Mouse (Mus musculus): ENCODE results near the gene Txlna. TPM values are rescaled to one million over a fixed set of nuclear protein-coding genes. Genes with fewer than 3 reads are reported as not detected.

Gene Txlna
- total and polyA plus RNA-seq, 3 experiments: 51.8 to 64.7 (median 52.2) TPM

- peak; percentile 46; the same call in 1 of the 2 replicates for TF ChIP-seq BHLHE40 (IDR thresholded peaks at IDR 0.05; ENCODE audit: low read depth, low read length)
Observed at GRCm38 (mm10) chr4:129640638-129641467, at the start of gene Txlna (continued).

GRCm38 (mm10) chr4:129684531-129684930, 43.7 kb upstream of the Txlna start:
- in situ Hi-C loops (cut with MboI; ENCODE audit: low pct_ligation_motif_present, low pct_unique_long_range_greater_than_20kb, low sequenced_read_pairs) (no loop called here), dilution Hi-C loops (cut with MboI; ENCODE audit: extremely low pct_ligation_motif_present, extremely low pct_unique_long_range_greater_than_20kb, low sequenced_read_pairs) (no loop called here)
- no peak for DNase-seq (ENCODE audit: extremely low read depth)
- TF ChIP-seq UBTF (IDR thresholded peaks at IDR 0.05; ENCODE audit: low read depth, low read length) (no peak), TBP (conservative IDR thresholded peaks at IDR 0.05; ENCODE audit: low read depth, low read length) (no peak), USF2 (conservative IDR thresholded peaks at IDR 0.05; ENCODE audit: low read depth, low read length) (no peak), CHD1 (IDR thresholded peaks at IDR 0.05; ENCODE audit: low read depth, low read length) (no peak)
- no peaks in the 10 kb centered on the region for H3K27me3 ChIP-seq (replicated peaks)
- no peaks in the 10 kb centered on the region for H3K79me2 ChIP-seq (replicated peaks; ENCODE audit: control insufficient read depth, extremely low read depth, insufficient read depth, poor library complexity, severe bottlenecking)
- H3K9me3 ChIP-seq (replicated peaks; ENCODE audit: low read length): no peaks in the 10 kb centered on the region
- peaks cover 63 to 90% of the 10 kb centered on the region in 2 experiments for H3K36me3 ChIP-seq (replicated peaks in 1 of 2; ENCODE audit: control insufficient read depth in 1 of 2, insufficient read depth in 1 of 2, low read length in 1 of 2)
- H3K4me1 ChIP-seq (ENCODE audit: control insufficient read depth in 1 of 2, insufficient read depth in 2 of 2): no peaks in the 10 kb centered on the region
- no peak overlapping the region for H3K4me3 ChIP-seq (replicated peaks in 1 of 3; ENCODE audit: low read depth in 2 of 3, low read length in 2 of 3, poor library complexity in 1 of 3)
- H3K9ac ChIP-seq (ENCODE audit: insufficient read depth, low read depth): no peak overlapping the region
- H3K27ac ChIP-seq (ENCODE audit: insufficient read depth, low read depth): no peak overlapping the region
- H3K4me2 ChIP-seq (ENCODE audit: insufficient read depth, low read depth, poor library complexity, severe bottlenecking): no peak overlapping the region

GRCm38 (mm10) chr4:129683901-129684493, 43.1 kb upstream of the Txlna start:
- Histone ChIP-seq H3K27me3 (replicated peaks) (no peaks in the 10 kb centered on the region), H3K4me3 (replicated peaks in 1 of 3; ENCODE audit: low read depth in 2 of 3, low read length in 2 of 3, poor library complexity in 1 of 3) (no peak overlapping the region), H3K9ac (ENCODE audit: insufficient read depth, low read depth) (no peak overlapping the region), H3K27ac (ENCODE audit: insufficient read depth, low read depth) (no peak overlapping the region), H3K79me2 (replicated peaks; ENCODE audit: control insufficient read depth, extremely low read depth, insufficient read depth, poor library complexity, severe bottlenecking) (no peaks in the 10 kb centered on the region), H3K9me3 (replicated peaks; ENCODE audit: low read length) (no peaks in the 10 kb centered on the region), H3K4me1 (ENCODE audit: control insufficient read depth in 1 of 2, insufficient read depth in 2 of 2) (no peaks in the 10 kb centered on the region), H3K36me3 (replicated peaks in 1 of 2; ENCODE audit: control insufficient read depth in 1 of 2, insufficient read depth in 1 of 2, low read length in 1 of 2) (peaks cover 63 to 89% of the 10 kb centered on the region in 2 experiments), H3K4me2 (ENCODE audit: insufficient read depth, low read depth, poor library complexity, severe bottlenecking) (no peak overlapping the region)
- no peak for DNase-seq (ENCODE audit: extremely low read depth)
- dilution Hi-C loops (cut with MboI; ENCODE audit: extremely low pct_ligation_motif_present, extremely low pct_unique_long_range_greater_than_20kb, low sequenced_read_pairs): no loop called here
- in situ Hi-C loops (cut with MboI; ENCODE audit: low pct_ligation_motif_present, low pct_unique_long_range_greater_than_20kb, low sequenced_read_pairs): no loop called here
- TF ChIP-seq MAX (IDR thresholded peaks at IDR 0.05; ENCODE audit: low read length) (no peak), CHD2 (IDR thresholded peaks at IDR 0.05; ENCODE audit: low read length) (no peak), SIN3A (IDR thresholded peaks at IDR 0.05; ENCODE audit: low read length) (no peak), KAT2A (IDR thresholded peaks at IDR 0.05; ENCODE audit: insufficient replicate concordance, low read length) (no peak), ZC3H11A (IDR thresholded peaks at IDR 0.05; ENCODE audit: low read depth, low read length) (no peak), MXI1 (IDR thresholded peaks at IDR 0.05; ENCODE audit: low read depth, low read length) (no peak), CTCF (conservative IDR thresholded peaks at IDR 0.05 in 1 of 2, IDR thresholded peaks at IDR 0.05 in 1 of 2; ENCODE audit: low read depth in 2 of 2, low read length in 2 of 2) (no peak), NELFE (IDR thresholded peaks at IDR 0.05; ENCODE audit: low read depth, low read length) (no peak), ZNF384 (IDR thresholded peaks at IDR 0.05; ENCODE audit: low read depth, low read length) (no peak), GABPA (IDR thresholded peaks at IDR 0.05; ENCODE audit: insufficient replicate concordance, low read depth, low read length) (no peak), TBP (conservative IDR thresholded peaks at IDR 0.05; ENCODE audit: low read depth, low read length) (no peak), EP300 (IDR thresholded peaks at IDR 0.05; ENCODE audit: low read length) (no peak), CHD1 (IDR thresholded peaks at IDR 0.05; ENCODE audit: low read depth, low read length) (no peak)

All from CH12.LX (cell line).